Mouse (Mus musculus) thymus, adult 2 months (tissue): ENCODE measurements around the gene Gria3. TPM values are rescaled to one million over a fixed set of nuclear protein-coding genes. Genes with fewer than 3 reads are reported as not detected.

Experiments used
- DNase-seq: peaks from one replicate; pipeline ENCODE4 v3.0.0; 2021
- H3K27ac ChIP-seq: fragments of 200-500 bp; 2 replicates; pipeline ENCODE4 v1.5.1; 2012; ENCODE audit warnings: low read length, control low read depth; ENCODE audit not compliant: control insufficient read depth, insufficient read depth
- H3K27me3 ChIP-seq: fragments of 200-500 bp; 2 replicates; pipeline ENCODE4 v1.6.1; 2012; ENCODE audit warnings: mild to moderate bottlenecking, low read length, moderate library complexity, mixed read lengths; ENCODE audit not compliant: control insufficient read depth, insufficient read depth
- H3K36me3 ChIP-seq: fragments of 200-500 bp; 2 replicates; pipeline ENCODE4 v1.6.1; 2012; ENCODE audit warnings: mild to moderate bottlenecking, low read length, moderate library complexity; ENCODE audit not compliant: control insufficient read depth, insufficient read depth
- H3K4me1 ChIP-seq: fragments of 200-500 bp; replicated peaks from 2 replicates; pipeline ENCODE4 v1.6.1; 2012; ENCODE audit warnings: low read length; ENCODE audit not compliant: control insufficient read depth, insufficient read depth
- H3K4me3 ChIP-seq: fragments of 200-500 bp; 2 replicates; pipeline ENCODE4 v1.5.1; 2012; ENCODE audit warnings: mild to moderate bottlenecking, low read length, control low read depth, moderate library complexity; ENCODE audit not compliant: control insufficient read depth, insufficient read depth
- CTCF ChIP-seq: fragments of 200-500 bp; IDR thresholded peaks from 2 replicates; pipeline ENCODE4 v1.5.1; 2012; ENCODE audit warnings: mild to moderate bottlenecking, control low read depth, low read length, moderate library complexity, borderline replicate concordance; ENCODE audit not compliant: control insufficient read depth, poor library complexity, insufficient read depth; ENCODE audit errors: extremely low read depth
- POLR2A ChIP-seq: fragments of 200-500 bp; IDR thresholded peaks from 2 replicates; pipeline ENCODE4 v1.6.1; 2012; ENCODE audit warnings: mild to moderate bottlenecking, low read length, control low read depth, moderate library complexity; ENCODE audit not compliant: control insufficient read depth, poor library complexity, insufficient read depth; ENCODE audit errors: extremely low read depth
- WGBS: fragments of 180-500 bp; shearing (Covaris S2); methylation state at CpG from one replicate; pipeline ENCODE4 v1.1.7; 2018; 5-methylcytosine and 5-hydroxymethylcytosine counted together
- polyA plus RNA-seq: library from polyadenylated mRNA; depleted of rRNA; stranded (reverse); fragments of >200 nt; gene quantifications from 2 replicates; pipeline ENCODE4 v1.2.3, GENCODE M21; 2012

Gene Gria3
- polyA plus RNA-seq, 1 experiment, result 2.3 TPM

- no peaks in the 10 kb centered on the region for H3K4me1 ChIP-seq
- 98% methylated on average over 2 of the region's 2 CpGs for WGBS
- H3K27me3 ChIP-seq, result no peaks in the 10 kb centered on the region
- H3K36me3 ChIP-seq, result no peaks in the 10 kb centered on the region
- TF ChIP-seq CTCF, result no peak
- no peak for TF ChIP-seq POLR2A
- H3K4me3 ChIP-seq, result no peak overlapping the region
- no peak for DNase-seq
- no peak overlapping the region for H3K27ac ChIP-seq
These were observed 217.7 kb downstream of the Gria3 start for GRCm38 (mm10) chrX:41618396-41618795.

GRCm38 (mm10) chrX:41633576-41633975, 232.9 kb downstream of the Gria3 start:
- Histone ChIP-seq H3K27me3 (no peaks in the 10 kb centered on the region), H3K27ac (no peak overlapping the region), H3K36me3 (no peaks in the 10 kb centered on the region), H3K4me3 (no peak overlapping the region), H3K4me1 (no peaks in the 10 kb centered on the region)
- WGBS, result 96% methylated on average over 4 of the region's 4 CpGs
- TF ChIP-seq POLR2A (no peak), CTCF (no peak)
- DNase-seq, result no peak

- no peak for DNase-seq
- Histone ChIP-seq H3K4me3 (no peak overlapping the region), H3K36me3 (no peaks in the 10 kb centered on the region), H3K27me3 (no peaks in the 10 kb centered on the region), H3K4me1 (no peaks in the 10 kb centered on the region), H3K27ac (no peak overlapping the region)
- 61% methylated on average over 2 of the region's 2 CpGs for WGBS
- TF ChIP-seq CTCF (no peak), POLR2A (no peak)
These were observed 244.3 kb downstream of the Gria3 start for GRCm38 (mm10) chrX:41644954-41645353.

- 96% methylated on average over 4 of the region's 4 CpGs for WGBS
These were observed 257.1 kb downstream of the Gria3 start for GRCm38 (mm10) chrX:41657791-41658190.

GRCm38 (mm10) chrX:41688869-41689268, 288.2 kb downstream of the Gria3 start:
- Histone ChIP-seq H3K27ac (no peak overlapping the region), H3K27me3 (no peaks in the 10 kb centered on the region), H3K36me3 (no peaks in the 10 kb centered on the region), H3K4me1 (no peaks in the 10 kb centered on the region), H3K4me3 (no peak overlapping the region)
- no peak for DNase-seq
- TF ChIP-seq CTCF, result no peak
- no peak for TF ChIP-seq POLR2A
- WGBS, result 95% methylated on average over 2 of the region's 2 CpGs

More at GRCm38 (mm10) chrX:41657791-41658190, 257.1 kb downstream of the Gria3 start:
- Histone ChIP-seq H3K4me3 (no peak overlapping the region), H3K4me1 (no peaks in the 10 kb centered on the region), H3K27me3 (no peaks in the 10 kb centered on the region), H3K27ac (no peak overlapping the region), H3K36me3 (no peaks in the 10 kb centered on the region)
- DNase-seq, result no peak
- TF ChIP-seq POLR2A (no peak), CTCF (no peak)

GRCm38 (mm10) chrX:41692076-41692475, 291.4 kb downstream of the Gria3 start:
- 44% methylated on average over 1 of the region's 1 CpGs for WGBS
- Histone ChIP-seq H3K27me3 (no peaks in the 10 kb centered on the region), H3K27ac (no peak overlapping the region), H3K36me3 (no peaks in the 10 kb centered on the region), H3K4me1 (no peaks in the 10 kb centered on the region), H3K4me3 (no peak overlapping the region)
- no peak for TF ChIP-seq POLR2A
- TF ChIP-seq CTCF, result no peak
- no peak for DNase-seq
